Mouse (Mus musculus) right cerebral cortex, postnatal 10 days (tissue): ENCODE results near the gene Hbs1l.

Experiments used
- DNase-seq, 2 experiments: peaks; one replicate each; pipeline ENCODE4 v3.0.0; 2021; ENCODE audit warnings: low spot score in 2 of 2

Hbs1l gene

DNA sequence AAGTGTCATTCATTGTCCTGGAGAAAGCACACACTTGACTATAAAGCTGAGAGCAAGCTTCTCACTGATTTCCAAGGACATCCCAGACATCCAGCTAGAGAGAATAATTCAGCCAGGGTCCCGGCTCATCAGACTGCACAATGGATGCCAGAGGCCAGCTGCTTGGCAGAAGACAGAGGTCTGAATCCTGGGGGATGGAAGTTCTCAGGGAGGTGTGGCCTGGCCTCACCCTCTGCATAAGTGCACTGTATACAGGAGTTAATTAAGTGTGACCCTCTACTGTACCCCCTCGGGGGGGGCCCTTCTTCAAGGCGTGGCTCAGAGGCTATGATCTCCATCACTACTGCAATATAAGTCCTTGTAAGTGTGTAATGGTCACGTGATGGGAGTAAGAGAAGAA, 105.5 kb downstream of the Hbs1l start:
- DNase-seq, result no peak

DNA sequence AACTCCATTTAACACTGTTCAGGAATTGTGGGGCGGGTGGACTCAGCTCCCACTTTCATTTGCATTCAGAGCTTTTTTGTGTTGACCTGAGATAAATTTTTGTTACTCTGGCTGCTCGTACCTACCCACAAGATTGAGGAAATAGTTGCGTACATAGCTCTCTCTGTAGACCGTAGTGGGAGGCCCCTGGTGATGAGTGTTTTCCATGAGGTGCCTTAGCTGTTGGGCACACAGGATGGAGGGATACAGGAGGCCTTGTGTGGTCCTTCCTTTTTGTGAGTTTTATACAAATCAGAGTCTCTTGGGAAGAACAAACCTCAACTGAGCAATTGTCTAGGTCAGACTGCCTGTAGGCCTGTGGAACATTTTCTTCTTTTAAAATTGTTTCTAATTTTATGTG, 109.0 kb downstream of the Hbs1l start:
- DNase-seq, result no peak

DNA sequence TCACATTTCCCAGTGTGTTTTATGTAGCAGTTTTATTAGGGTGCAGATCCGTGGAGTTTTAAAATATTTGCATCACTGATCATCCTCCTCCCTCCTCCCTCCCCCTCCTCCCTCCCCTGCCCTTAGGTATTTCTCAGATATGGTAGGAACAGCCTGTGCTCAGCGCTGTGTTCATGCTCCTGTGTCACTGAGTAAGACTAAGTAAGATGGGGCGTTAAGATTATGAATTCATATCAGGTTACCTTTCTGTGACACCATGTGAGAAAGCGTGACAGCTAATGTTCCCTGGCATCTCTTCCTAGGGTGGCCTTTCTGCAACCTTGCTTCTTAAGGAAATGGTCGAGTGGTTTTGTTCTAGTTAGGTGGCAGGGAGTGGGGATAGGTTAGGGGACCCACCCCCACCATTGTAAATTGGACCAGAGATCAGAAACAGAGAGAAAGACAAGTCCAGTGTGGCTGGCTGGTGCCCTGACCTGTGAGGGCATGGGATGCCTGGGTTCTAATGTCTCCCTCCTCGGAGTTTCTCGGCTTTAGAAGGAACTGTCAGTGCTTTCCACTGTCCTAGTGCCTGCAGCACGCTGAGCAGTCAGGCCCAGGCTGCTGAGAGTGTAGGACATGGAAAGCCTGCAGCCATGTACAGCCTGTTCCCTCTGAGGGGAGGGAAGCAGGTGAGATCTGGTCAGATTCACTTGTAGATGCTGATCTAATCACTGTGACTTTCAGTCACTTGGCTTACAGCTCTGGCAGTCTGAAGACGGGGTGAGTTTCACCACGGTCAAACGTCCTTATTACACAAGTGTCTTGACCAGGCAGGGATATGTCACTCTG, 110.1 kb downstream of the Hbs1l start:
- DNase-seq, result no peak

DNA sequence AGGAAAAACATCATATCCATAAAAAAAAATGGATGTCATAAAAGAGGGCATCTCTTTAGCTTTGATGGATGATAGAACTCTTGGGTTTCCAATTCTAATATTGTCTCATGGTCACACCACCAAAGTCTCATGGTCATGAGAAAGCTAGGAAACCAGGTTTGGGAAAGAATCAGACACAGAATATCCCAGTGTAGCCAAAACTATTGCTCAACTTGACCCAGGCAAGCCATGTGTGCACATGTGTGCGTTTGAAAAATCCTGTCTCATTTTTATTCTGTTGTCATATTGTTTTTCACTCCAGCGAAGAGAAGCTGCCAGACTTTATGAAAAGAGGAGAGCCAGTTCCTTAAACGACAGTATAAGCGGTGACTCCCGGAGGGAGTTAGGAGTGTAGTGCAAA, 114.9 kb downstream of the Hbs1l start:
- DNase-seq, result no peak

DNA sequence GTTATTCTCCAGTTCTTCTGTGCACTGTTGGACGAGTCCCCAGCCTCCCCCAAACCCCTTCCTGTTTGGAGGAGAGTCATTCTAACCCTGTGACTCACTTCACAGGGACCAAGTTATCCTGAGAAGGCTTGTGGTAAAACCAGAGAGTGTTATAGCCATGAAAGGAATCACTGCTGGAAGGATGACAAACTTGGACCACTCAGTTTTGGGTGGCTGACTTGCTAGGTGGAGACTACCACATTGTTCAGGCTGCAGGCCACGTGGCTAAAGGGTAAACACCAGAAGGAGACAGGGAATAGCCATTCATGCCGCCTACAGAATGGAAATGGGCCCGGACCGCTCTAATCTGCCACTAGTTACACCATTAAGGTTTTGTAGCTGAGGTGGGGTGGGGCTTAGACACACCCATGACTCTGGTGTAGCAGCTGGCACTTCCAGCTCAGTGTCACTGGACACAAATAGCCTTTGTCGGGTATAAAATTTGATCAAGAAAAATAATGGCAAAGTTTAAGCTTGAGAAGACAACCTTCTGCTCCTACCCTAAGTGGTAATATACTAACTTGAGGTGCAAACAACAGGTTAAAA, 115.9 kb downstream of the Hbs1l start:
- DNase-seq, result no peak

DNA sequence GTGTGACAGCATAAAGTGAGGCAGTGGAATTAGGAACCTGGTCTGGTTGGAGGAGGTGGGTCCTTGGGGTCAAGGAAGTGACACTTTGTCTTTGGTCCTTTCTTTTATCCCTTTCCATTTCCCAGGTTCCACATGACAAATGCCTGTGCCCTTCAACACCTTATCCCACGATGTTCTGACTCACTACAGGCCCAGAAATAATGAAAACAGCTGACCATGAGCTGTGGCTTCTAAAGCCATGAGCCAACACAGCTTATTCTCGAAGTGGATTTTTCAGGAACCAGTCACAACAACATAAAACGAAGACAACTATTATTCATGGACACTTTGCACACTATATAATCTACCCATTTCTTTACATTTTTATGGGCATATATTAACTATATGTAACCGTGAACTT, 119.3 kb downstream of the Hbs1l start:
- DNase-seq, result no peak

DNA sequence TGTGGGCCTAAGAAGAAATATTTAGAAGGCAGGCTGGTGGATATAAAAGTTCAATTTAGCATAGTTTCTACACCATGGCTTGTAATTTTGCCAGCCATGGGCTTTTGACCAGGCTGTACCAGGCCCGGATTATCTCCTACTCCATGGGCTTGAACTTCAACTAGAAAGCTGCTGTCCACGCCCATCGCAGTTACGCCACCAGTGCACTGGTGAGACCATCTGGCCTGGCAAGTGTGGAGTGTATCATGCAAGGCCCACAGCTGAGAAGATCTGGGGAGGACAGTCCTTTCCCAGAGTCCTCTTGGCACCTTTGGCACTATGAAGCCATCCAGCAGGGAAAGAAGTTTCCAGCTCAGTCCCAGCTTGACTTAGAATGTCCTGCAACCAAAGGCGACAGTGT, 120.4 kb downstream of the Hbs1l start:
- no peak for DNase-seq
